Mouse (Mus musculus) lung, embryonic 15.5 days (tissue): ENCODE results near the gene Stac2. TPM values are rescaled to one million over a fixed set of nuclear protein-coding genes. Genes with fewer than 3 reads are reported as not detected.
A peak's percentile ranks its signal among the peaks of the same experiment; 100 is the strongest.

Source experiments
- ATAC-seq: fragments of 200-750 bp; cut with Nextera tagmentation; 2 replicates; pipeline ENCODE4 v1.8.0; 2017; ENCODE audit warnings: moderate number of reproducible peaks, borderline replicate concordance; ENCODE audit not compliant: low FRiP score, low TSS enrichment; ENCODE audit errors: extremely low read depth
- H3K27ac ChIP-seq: fragments of 300-500 bp; sonication (generic); 2 replicates; pipeline ENCODE4 v1.5.1; 2015; ENCODE audit warnings: moderate library complexity, mild to moderate bottlenecking, inconsistent platforms
- H3K27me3 ChIP-seq: fragments of 300-500 bp; sonication (generic); 2 replicates; pipeline ENCODE4 v1.6.1; 2015; ENCODE audit warnings: inconsistent platforms
- H3K36me3 ChIP-seq: fragments of 300-500 bp; sonication (generic); 2 replicates; pipeline ENCODE4 v1.6.1; 2015; ENCODE audit warnings: inconsistent platforms
- H3K4me1 ChIP-seq: fragments of 300-500 bp; sonication (generic); 2 replicates; pipeline ENCODE4 v1.6.1; 2015; ENCODE audit warnings: inconsistent platforms
- H3K4me2 ChIP-seq: fragments of 300-500 bp; sonication (generic); 2 replicates; pipeline ENCODE4 v1.6.1; 2015; ENCODE audit warnings: inconsistent platforms, mild to moderate bottlenecking, moderate library complexity
- H3K4me3 ChIP-seq: fragments of 300-500 bp; sonication (generic); 2 replicates; pipeline ENCODE4 v1.5.1; 2015; ENCODE audit warnings: mild to moderate bottlenecking, inconsistent platforms
- H3K9ac ChIP-seq: fragments of 300-500 bp; sonication (generic); 2 replicates; pipeline ENCODE4 v1.6.1; 2015; ENCODE audit warnings: inconsistent platforms
- H3K9me3 ChIP-seq: fragments of 300-500 bp; sonication (generic); 2 replicates; pipeline ENCODE4 v1.6.1; 2016; ENCODE audit warnings: inconsistent platforms
- WGBS: fragments of 180-500 bp; shearing (Covaris S2); methylation state at CpG from one replicate; pipeline ENCODE4 v1.1.7; 2015; 5-methylcytosine and 5-hydroxymethylcytosine counted together
- polyA plus RNA-seq: library from polyadenylated mRNA; unstranded; fragments of >200 nt; fragmentation: Nextera tagmentation; extraction: Ambion mirVana; gene quantifications from 2 replicates; pipeline ENCODE4 v1.2.1, GENCODE M21; 2015

The Stac2 gene
- 0.06 and 0.16 TPM in 2 replicates for polyA plus RNA-seq

DNA sequence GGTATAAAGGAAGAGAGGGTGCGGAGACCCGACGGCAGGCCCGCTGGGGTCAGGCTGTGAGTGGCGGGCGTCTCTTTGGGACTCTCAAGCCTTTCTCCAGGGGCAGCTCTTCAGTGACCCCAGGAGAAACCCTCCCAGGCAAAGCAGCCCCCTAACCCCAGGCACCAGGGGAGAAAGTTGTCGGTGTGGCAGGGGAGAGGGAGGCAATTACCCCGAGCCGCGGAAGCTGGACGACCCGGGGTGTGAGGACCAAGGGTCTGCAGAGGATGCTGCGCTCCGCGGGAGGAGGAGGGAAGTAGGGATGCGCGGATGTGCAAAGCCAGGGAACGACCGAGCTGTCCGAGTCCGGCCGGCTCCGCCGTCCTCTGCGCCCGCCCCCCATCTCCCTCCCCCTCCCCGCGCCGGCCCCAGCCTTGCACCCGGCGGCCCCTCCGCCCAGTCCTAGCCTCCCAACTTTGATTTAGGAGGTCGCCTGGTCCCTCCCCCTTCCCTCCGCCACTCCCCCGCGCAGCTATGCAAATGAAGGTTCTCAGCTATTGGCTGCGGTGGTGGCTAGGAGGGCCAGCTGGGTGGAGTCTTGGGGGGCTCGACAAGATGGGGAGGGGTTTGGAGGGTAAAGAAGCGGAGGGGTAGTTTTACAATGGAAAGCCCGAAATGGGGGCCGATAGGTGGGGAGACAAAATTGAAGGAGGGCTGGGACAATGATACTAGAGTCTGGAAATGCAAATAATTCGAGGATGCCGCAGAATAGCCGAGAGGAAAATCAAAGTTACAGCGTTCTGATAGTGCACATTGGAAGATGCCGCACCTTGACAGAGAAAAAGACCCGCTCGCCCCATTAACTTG lies at the start of gene Stac2:
TSS of gene Stac2 (minus strand) at position 474 of the 846 bp plus-strand sequence.
- peak within 1 kb of the TSS; percentile 14; the same call in 1 of the 2 replicates for H3K9ac ChIP-seq

DNA sequence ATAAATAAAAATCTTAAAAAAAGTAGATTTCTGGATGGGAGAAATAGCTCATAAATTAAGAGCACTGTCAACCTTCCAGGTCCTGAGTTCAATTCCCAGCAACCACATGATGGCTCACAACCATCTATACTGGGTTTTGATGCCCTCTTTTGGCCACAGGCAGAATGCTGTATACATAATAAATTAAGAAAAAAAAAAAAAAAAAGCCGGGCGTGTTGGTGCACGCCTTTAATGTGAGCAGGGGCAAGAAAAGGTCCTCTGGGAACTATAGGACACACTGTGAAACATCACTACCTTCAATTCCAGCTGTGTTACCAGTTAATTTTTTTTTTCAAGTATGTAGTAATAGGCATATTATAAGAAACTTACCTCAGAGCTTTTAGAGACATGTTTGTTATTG lies 48.1 kb upstream of the Stac2 start:
- no peak for ATAC-seq
- Histone ChIP-seq H3K4me2 (no peak overlapping the region), H3K4me1 (no peaks in the 10 kb centered on the region), H3K4me3 (no peak overlapping the region), H3K27ac (no peak overlapping the region), H3K27me3 (no peaks in the 10 kb centered on the region), H3K9ac (no peak overlapping the region), H3K9me3 (no peaks in the 10 kb centered on the region), H3K36me3 (peaks cover 53% of the 10 kb centered on the region)
- WGBS = 87% methylated on average over 3 of the region's 3 CpGs

More for the DNA sequence above, at the start of gene Stac2:
- ATAC-seq = peak; percentile 90
- Histone ChIP-seq H3K4me3 (peak within 1 kb of the TSS; percentile 37), H3K9me3 (no peaks in the 10 kb centered on the region), H3K4me2 (peak within 1 kb of the TSS; percentile 66), H3K27ac (no peak within 1 kb of the TSS), H3K27me3 (peaks cover 75% of the 10 kb centered on the region), H3K4me1 (peaks cover 18% of the 10 kb centered on the region), H3K36me3 (no peaks in the 10 kb centered on the region)
- WGBS = 2% methylated on average over 28 of the region's 48 CpGs

DNA sequence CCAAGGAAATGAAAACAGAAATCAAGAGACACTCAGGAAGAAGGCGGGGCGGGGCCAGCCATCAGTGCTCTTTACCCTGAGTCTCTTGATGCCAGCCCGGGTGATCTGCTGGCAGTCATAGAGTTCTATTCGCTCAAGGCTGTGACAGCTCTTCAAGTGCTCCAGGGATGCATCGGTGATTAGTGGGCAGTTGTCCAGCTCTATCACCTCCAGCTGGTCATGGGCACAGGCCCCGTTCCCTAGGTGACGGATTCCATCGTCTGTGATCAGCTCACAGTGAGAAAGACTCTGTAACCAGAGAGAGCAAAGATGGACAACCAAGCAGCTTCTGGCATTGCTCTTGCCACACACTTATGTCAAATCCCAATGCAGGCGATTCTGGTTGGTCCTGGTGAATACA lies 37.3 kb upstream of the Stac2 start:
- Histone ChIP-seq H3K4me3 (no peak overlapping the region), H3K4me2 (no peak overlapping the region), H3K9ac (no peak overlapping the region), H3K9me3 (no peaks in the 10 kb centered on the region), H3K36me3 (peaks cover 39% of the 10 kb centered on the region), H3K27me3 (no peaks in the 10 kb centered on the region), H3K27ac (no peak overlapping the region), H3K4me1 (no peaks in the 10 kb centered on the region)
- WGBS = 79% methylated on average over 9 of the region's 9 CpGs
- no peak for ATAC-seq

DNA sequence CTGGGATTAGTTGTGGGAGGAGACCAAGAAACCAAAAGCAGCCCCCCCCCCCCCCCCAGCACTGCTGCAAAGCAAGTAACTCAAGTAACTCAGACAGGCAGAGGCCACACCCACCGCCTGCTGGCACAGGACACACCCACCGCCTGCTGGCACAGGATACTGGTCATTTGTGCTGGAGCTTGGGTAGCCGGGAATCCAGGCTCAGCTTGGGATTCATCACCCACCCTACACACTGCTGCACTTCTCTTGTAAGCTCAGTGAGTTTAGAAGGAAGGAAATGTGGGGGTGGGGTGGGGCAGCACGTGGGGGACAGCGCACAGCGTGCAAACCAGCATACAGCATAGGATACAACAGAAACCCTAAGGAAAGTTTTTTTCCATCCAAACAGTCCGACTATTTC lies 35.0 kb upstream of the Stac2 start:
- Histone ChIP-seq H3K4me2 (no peak overlapping the region), H3K27ac (no peak overlapping the region)

DNA sequence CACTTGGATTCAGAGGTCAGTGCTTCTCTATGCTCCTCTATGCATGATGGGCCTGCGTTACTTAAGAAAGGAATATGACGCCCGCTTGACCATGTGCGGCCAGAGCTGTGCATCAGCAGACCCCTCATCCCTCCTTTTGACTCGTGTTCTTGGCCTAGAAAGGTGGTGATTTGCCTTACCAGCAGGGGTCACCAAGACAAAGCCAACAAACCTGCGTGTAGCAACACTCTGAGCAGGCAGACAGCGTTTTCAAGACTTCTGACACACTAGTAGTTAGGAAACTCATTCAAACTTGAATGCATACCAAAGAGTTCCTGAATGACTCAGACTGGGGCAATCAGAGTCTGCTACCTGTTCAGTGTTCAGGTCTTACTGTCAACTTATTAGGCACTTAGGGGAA lies 33.3 kb upstream of the Stac2 start:
- H3K4me3 ChIP-seq = no peak overlapping the region
- peaks cover 27% of the 10 kb centered on the region for H3K36me3 ChIP-seq
- H3K9me3 ChIP-seq = no peaks in the 10 kb centered on the region
- H3K9ac ChIP-seq = no peak overlapping the region
- H3K27me3 ChIP-seq = no peaks in the 10 kb centered on the region
- no peaks in the 10 kb centered on the region for H3K4me1 ChIP-seq
- no peak overlapping the region for H3K27ac ChIP-seq
- no peak overlapping the region for H3K4me2 ChIP-seq
- ATAC-seq = no peak
- 73% methylated on average over 7 of the region's 7 CpGs for WGBS

More for the DNA sequence above, 35.0 kb upstream of the Stac2 start:
- no peaks in the 10 kb centered on the region for H3K4me1 ChIP-seq
- no peaks in the 10 kb centered on the region for H3K9me3 ChIP-seq
- H3K36me3 ChIP-seq = peaks cover 37% of the 10 kb centered on the region
- no peak overlapping the region for H3K9ac ChIP-seq
- 38% methylated on average over 7 of the region's 7 CpGs for WGBS
- H3K4me3 ChIP-seq = no peak overlapping the region
- ATAC-seq = peak; percentile 27; the same call in 1 of the 2 replicates
- H3K27me3 ChIP-seq = no peaks in the 10 kb centered on the region

DNA sequence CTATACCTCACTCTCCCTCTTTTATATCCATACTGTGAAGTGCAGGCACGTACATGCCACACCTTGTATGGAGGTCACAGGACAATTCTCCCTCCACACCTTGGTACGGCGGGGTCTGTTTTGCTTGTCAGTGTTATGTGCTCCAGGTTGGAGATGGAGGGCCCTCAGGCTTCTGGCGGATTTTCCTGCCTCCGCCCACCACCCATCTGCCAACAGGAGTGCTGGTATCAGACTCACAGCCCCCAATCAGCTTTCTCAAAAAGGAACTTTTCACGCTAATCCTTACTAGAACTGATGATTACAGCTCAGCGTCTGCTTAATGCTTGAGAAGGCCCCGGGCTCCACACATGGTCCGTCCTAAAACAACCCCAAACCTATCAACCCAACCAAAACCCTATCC lies 32.9 kb upstream of the Stac2 start:
- ATAC-seq = no peak
- no peak overlapping the region for H3K4me3 ChIP-seq
- no peak overlapping the region for H3K27ac ChIP-seq
- H3K4me2 ChIP-seq = no peak overlapping the region
- H3K36me3 ChIP-seq = peaks cover 23% of the 10 kb centered on the region
- H3K4me1 ChIP-seq = no peaks in the 10 kb centered on the region
- H3K27me3 ChIP-seq = no peaks in the 10 kb centered on the region
- H3K9ac ChIP-seq = no peak overlapping the region
- H3K9me3 ChIP-seq = no peaks in the 10 kb centered on the region
- WGBS = 92% methylated on average over 9 of the region's 9 CpGs

DNA sequence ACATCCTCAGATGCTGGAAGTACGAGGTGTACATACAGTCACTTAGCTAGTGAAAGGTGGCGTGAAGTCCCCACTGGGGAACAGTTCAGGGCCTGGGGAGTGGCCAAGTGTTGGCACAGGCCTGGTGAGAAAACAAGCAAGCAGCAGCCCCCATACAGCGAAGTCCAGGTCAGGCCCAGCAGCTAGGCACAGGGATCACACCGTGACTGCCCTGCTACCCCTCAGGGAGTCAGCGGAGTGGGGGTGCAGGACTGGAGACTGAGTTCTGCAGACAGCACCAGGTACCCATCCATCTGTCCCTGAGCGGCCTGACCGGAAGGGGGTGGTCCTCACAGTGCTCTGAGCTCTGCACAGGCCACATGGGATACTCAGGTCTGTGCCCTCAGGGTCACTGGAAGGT lies 29.5 kb upstream of the Stac2 start:
- Histone ChIP-seq H3K9me3 (no peaks in the 10 kb centered on the region), H3K4me3 (no peak overlapping the region), H3K4me2 (no peak overlapping the region), H3K27me3 (no peaks in the 10 kb centered on the region), H3K36me3 (no peaks in the 10 kb centered on the region), H3K4me1 (no peaks in the 10 kb centered on the region), H3K27ac (no peak overlapping the region), H3K9ac (no peak overlapping the region)
- ATAC-seq = no peak
- 82% methylated on average over 7 of the region's 7 CpGs for WGBS

DNA sequence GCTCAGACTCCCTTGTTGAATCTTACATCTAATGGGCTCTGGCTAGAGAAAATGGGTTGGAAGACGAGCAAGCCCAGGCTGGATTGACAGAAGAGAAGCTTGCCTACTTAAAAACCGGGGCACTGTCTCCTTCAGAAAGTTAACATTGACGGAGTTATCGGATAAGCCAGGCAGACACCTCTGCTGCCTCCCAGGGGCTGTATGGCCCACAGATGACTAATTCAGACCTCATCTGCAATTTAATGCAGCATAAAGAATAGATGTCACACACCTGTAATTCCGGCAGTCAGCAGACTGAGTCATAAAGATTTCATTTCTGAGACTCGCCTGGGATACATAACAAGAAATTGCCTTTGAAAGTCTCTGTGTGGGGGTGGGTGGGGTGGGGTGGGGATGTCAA lies 27.2 kb upstream of the Stac2 start:
- Histone ChIP-seq H3K27me3 (no peaks in the 10 kb centered on the region), H3K9me3 (no peaks in the 10 kb centered on the region), H3K9ac (no peak overlapping the region), H3K36me3 (no peaks in the 10 kb centered on the region), H3K27ac (no peak overlapping the region), H3K4me2 (no peak overlapping the region), H3K4me3 (no peak overlapping the region), H3K4me1 (no peaks in the 10 kb centered on the region)
- no peak for ATAC-seq
- WGBS = 80% methylated on average over 6 of the region's 6 CpGs

DNA sequence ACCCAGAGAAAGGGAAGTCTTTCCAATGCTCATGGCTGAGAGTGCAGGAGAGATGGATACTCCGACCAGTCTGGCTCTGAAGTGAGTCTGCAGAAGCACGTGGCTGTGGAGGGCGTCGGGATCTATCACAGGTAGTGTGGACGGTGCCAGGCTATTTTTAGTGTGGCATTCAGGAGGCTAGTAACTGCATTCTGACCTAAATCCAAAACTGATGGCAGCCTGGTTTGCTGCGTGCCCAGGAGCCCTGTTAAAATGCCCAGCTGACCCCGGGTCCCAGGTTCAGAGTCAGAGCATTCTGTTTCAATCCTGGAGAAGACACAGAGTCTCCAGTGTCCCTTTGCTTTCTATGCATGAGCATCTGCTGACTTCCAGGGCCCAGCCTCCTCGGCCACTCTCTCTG lies 23.8 kb upstream of the Stac2 start:
- H3K36me3 ChIP-seq = no peaks in the 10 kb centered on the region
- ATAC-seq = no peak
- H3K4me3 ChIP-seq = no peak overlapping the region
- no peak overlapping the region for H3K4me2 ChIP-seq
- WGBS = 81% methylated on average over 8 of the region's 8 CpGs
- no peak overlapping the region for H3K27ac ChIP-seq
- H3K9ac ChIP-seq = no peak overlapping the region
- H3K4me1 ChIP-seq = no peaks in the 10 kb centered on the region
- no peaks in the 10 kb centered on the region for H3K27me3 ChIP-seq
- no peaks in the 10 kb centered on the region for H3K9me3 ChIP-seq

DNA sequence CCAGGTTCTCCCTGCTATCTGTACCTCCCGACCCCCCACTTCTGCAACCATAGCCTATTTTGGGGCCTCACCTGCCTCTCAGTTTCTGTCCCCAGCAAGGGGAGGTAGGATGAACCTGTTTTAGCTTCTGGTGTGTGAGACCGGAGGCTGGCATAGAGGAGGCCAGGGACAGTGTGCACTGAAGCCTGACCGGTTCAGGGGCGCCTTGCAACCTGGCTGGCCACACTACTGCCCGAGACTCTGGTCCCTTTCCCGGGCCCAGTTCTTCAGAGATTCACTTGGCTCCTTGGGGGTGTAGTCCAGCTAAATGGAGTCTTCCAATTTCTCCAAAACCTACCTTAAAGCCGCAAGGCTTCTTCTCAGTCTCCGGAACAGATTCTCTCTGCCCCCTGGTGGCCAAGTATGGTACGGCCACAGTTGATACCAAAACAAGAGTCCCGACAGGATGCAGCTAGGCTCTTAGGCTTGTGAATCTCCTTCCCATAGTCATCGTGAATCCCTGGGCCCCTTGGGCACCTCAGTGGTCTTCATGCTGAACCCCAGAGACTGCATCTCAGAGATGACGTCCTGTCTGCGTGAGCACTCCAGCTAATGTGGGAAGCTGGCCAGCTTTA lies 22.0 kb upstream of the Stac2 start:
- Histone ChIP-seq H3K4me1 (no peaks in the 10 kb centered on the region), H3K4me3 (no peak overlapping the region), H3K27ac (no peak overlapping the region), H3K9me3 (no peaks in the 10 kb centered on the region), H3K27me3 (no peaks in the 10 kb centered on the region), H3K9ac (no peak overlapping the region), H3K36me3 (no peaks in the 10 kb centered on the region), H3K4me2 (no peak overlapping the region)
- no peak for ATAC-seq
- WGBS = 21% methylated on average over 13 of the region's 13 CpGs

DNA sequence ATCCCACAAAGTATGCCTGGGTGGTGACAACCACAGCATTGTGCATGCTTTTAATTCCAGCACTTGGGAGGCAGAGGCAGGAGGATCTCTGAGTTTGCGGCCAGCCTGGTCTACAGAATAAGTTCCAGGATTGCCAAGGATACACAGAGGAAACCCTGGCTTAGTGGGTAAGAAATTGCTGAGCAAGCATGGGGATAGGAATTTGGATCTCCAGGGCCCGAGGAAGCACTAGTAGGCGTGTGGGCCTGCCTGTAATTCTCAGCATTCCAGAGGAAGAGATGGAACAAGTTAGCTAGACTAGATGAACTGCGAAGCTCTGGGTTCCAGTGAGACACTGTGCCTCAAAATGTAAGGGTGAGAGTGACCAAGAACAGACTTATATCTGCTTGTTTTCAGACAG lies 20.2 kb upstream of the Stac2 start:
- 82% methylated on average over 4 of the region's 4 CpGs for WGBS
- no peaks in the 10 kb centered on the region for H3K36me3 ChIP-seq
- no peak overlapping the region for H3K27ac ChIP-seq
- H3K9me3 ChIP-seq = no peaks in the 10 kb centered on the region
- H3K27me3 ChIP-seq = no peaks in the 10 kb centered on the region
- H3K4me3 ChIP-seq = no peak overlapping the region
- H3K4me1 ChIP-seq = no peaks in the 10 kb centered on the region
- ATAC-seq = no peak
- no peak overlapping the region for H3K4me2 ChIP-seq
- no peak overlapping the region for H3K9ac ChIP-seq

DNA sequence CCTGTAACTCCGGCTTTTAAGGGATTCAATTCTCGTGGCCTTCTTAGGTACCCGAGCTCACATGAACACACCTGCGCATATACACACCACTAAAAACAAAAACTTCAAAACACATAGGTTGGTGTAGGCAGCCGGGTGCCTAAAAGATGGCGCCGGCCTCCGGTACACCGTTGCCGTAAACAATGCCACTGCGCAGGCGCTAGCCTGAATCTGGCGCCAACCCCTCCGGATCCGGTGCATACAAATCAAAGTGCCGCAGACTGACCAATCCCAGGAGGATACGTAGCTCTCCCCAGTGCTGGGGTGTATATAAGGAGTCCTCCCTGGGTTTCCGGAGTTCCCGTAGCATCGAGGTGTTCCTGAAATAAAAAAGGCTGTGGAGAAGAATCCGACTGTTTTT lies 14.0 kb upstream of the Stac2 start:
- Histone ChIP-seq H3K9me3 (no peaks in the 10 kb centered on the region), H3K27me3 (no peaks in the 10 kb centered on the region), H3K36me3 (no peaks in the 10 kb centered on the region), H3K4me3 (no peak overlapping the region), H3K9ac (no peak overlapping the region), H3K4me2 (no peak overlapping the region), H3K4me1 (no peaks in the 10 kb centered on the region), H3K27ac (no peak overlapping the region)
- ATAC-seq = no peak
- 92% methylated on average over 21 of the region's 21 CpGs for WGBS
